Mouse (Mus musculus): ENCODE data around the gene Pde5a.

- TF ChIP-seq CTCF (IDR thresholded peaks at IDR 0.05; ENCODE audit: control insufficient read depth, insufficient read depth, insufficient replicate concordance, low read depth, low read length) (no peak), POLR2A (IDR thresholded peaks at IDR 0.05; ENCODE audit: control insufficient read depth, low read depth, low read length) (no peak)
These were observed 18.6 kb upstream of the Pde5a start for GRCm38 (mm10) chr3:122710141-122710540.
